12 mouse cellular contexts compared by ENCODE assay signal in genomic region chr2:168055910-168056665, GRCm38 (mm10). TPM values are rescaled to one million over a fixed set of nuclear protein-coding genes. Genes with fewer than 3 reads are reported as not detected.
DNase-seq lines count a peak whose midpoint lies in the region; ATAC-seq and TF ChIP-seq lines count a peak whose summit lies in the region.
"Had no signal": no experiment of that assay in that cellular context is flagged by ENCODE, and none has a peak within 500 bp of the region (broad histone marks: within the 10 kb centered on the region; RNA-seq: fewer than 3 reads in every experiment).

No protein-coding gene starts in this region.

- DNase-seq in hindbrain, embryonic 10.5 days (ENCODE audit: low spot score), result no peak
- DNase-seq in hindbrain, postnatal 0 days (ENCODE audit: low spot score), result no peak
- no peak for DNase-seq in midbrain, embryonic 10.5 days (ENCODE audit: low spot score)
- no peak for DNase-seq in midbrain, embryonic 11.5 days (ENCODE audit: low spot score, missing footprints)
- no peak for DNase-seq in layer of hippocampus, adult 11-12 months (ENCODE audit: low spot score)
- no peak for DNase-seq in thymus, postnatal 36 days
- DNase-seq: cerebellum, adult 2 months had no signal

- H3K4me1 ChIP-seq in hindbrain, embryonic 10.5 days (replicated peaks), result peaks cover 20% of the 10 kb centered on the region
- no peaks in the 10 kb centered on the region for H3K4me1 ChIP-seq in hindbrain, postnatal 0 days (ENCODE audit: insufficient read depth, low read length)
- H3K4me1 ChIP-seq in midbrain, embryonic 10.5 days, result peaks cover 18% of the 10 kb centered on the region
- H3K4me1 ChIP-seq in midbrain, embryonic 11.5 days (ENCODE audit: control insufficient read depth, insufficient read depth, low read length), result no peaks in the 10 kb centered on the region
- peaks cover 30% of the 10 kb centered on the region for H3K4me1 ChIP-seq in embryonic facial prominence, embryonic 13.5 days
- H3K4me1 ChIP-seq in stomach, embryonic 16.5 days (ENCODE audit: control insufficient read depth, insufficient read depth, low read length), result peaks cover 8% of the 10 kb centered on the region; the same call in 1 of the 2 replicates

- WGBS in hindbrain, embryonic 10.5 days, result 39% methylated on average over 14 of the region's 14 CpGs
- WGBS in hindbrain, postnatal 0 days, result 47% methylated on average over 14 of the region's 14 CpGs
- WGBS in midbrain, embryonic 10.5 days, result 43% methylated on average over 14 of the region's 14 CpGs
- 43% methylated on average over 14 of the region's 14 CpGs for WGBS in midbrain, embryonic 11.5 days
- WGBS in embryonic facial prominence, embryonic 13.5 days, result 9% methylated on average over 14 of the region's 14 CpGs
- WGBS in stomach, embryonic 16.5 days, result 27% methylated on average over 14 of the region's 14 CpGs

- no peak overlapping the region for H3K4me3 ChIP-seq in hindbrain, embryonic 10.5 days
- H3K4me3 ChIP-seq in hindbrain, postnatal 0 days (ENCODE audit: low read length), result no peak overlapping the region
- H3K4me3 ChIP-seq in midbrain, embryonic 10.5 days, result no peak overlapping the region
- no peak overlapping the region for H3K4me3 ChIP-seq in midbrain, embryonic 11.5 days (ENCODE audit: low read depth, low read length)
- no peak overlapping the region for H3K4me3 ChIP-seq in embryonic facial prominence, embryonic 13.5 days
- H3K4me3 ChIP-seq in stomach, embryonic 16.5 days (replicated peaks; ENCODE audit: low read length), result no peak overlapping the region
- H3K4me3 ChIP-seq: erythroblast, embryonic 14.5 days had no signal

- H3K9ac ChIP-seq in hindbrain, postnatal 0 days (replicated peaks; ENCODE audit: low read length), result no peak overlapping the region
- H3K9ac ChIP-seq in midbrain, embryonic 11.5 days (ENCODE audit: low read length), result no peak overlapping the region
- H3K9ac ChIP-seq in embryonic facial prominence, embryonic 13.5 days, result 0 out of 2 replicates have a peak overlapping the region, but pooled peaks have one; percentile 11
- H3K9ac ChIP-seq in stomach, embryonic 16.5 days (ENCODE audit: low read length), result no peak overlapping the region

- peak overlapping the region; percentile 23; the same call in 1 of the 2 replicates for H3K27ac ChIP-seq in hindbrain, embryonic 10.5 days
- H3K27ac ChIP-seq in hindbrain, postnatal 0 days, result no peak overlapping the region
- peak overlapping the region; percentile 43; the same call in 1 of the 2 replicates for H3K27ac ChIP-seq in midbrain, embryonic 10.5 days (replicated peaks)
- H3K27ac ChIP-seq in midbrain, embryonic 11.5 days (ENCODE audit: low read depth, low read length), result no peak overlapping the region
- peak overlapping the region; percentile 90 for H3K27ac ChIP-seq in embryonic facial prominence, embryonic 13.5 days
- no peak overlapping the region for H3K27ac ChIP-seq in stomach, embryonic 16.5 days (ENCODE audit: low read length)

- TF ChIP-seq CTCF in hindbrain, postnatal 0 days (IDR thresholded peaks at IDR 0.05; ENCODE audit: low read depth), result no peak

- H3K36me3 ChIP-seq in hindbrain, embryonic 10.5 days, result no peaks in the 10 kb centered on the region
- H3K36me3 ChIP-seq in hindbrain, postnatal 0 days (ENCODE audit: insufficient read depth, low read length), result no peaks in the 10 kb centered on the region
- H3K36me3 ChIP-seq in midbrain, embryonic 10.5 days, result no peaks in the 10 kb centered on the region
- H3K36me3 ChIP-seq in midbrain, embryonic 11.5 days (ENCODE audit: control insufficient read depth, insufficient read depth, low read length), result no peaks in the 10 kb centered on the region
- H3K36me3 ChIP-seq in embryonic facial prominence, embryonic 13.5 days, result no peaks in the 10 kb centered on the region
- no peaks in the 10 kb centered on the region for H3K36me3 ChIP-seq in stomach, embryonic 16.5 days (ENCODE audit: control insufficient read depth, insufficient read depth, low read length)

- no peak for ATAC-seq in hindbrain, postnatal 0 days
- ATAC-seq in midbrain, embryonic 11.5 days (ENCODE audit: low FRiP score), result no peak
- 0 out of 2 replicates have a peak, but pooled peaks have one; percentile 4 for ATAC-seq in embryonic facial prominence, embryonic 13.5 days (ENCODE audit: insufficient number of reproducible peaks, insufficient read depth, low FRiP score, low TSS enrichment, low read depth)
- 0 out of 2 replicates have a peak, but pooled peaks have one; percentile 22 for ATAC-seq in stomach, embryonic 16.5 days (ENCODE audit: insufficient read depth, low FRiP score)

- H3K27me3 ChIP-seq in hindbrain, embryonic 10.5 days (ENCODE audit: insufficient read depth, poor library complexity, severe bottlenecking), result peaks cover 20% of the 10 kb centered on the region
- peaks cover 9% of the 10 kb centered on the region for H3K27me3 ChIP-seq in hindbrain, postnatal 0 days (ENCODE audit: insufficient read depth, low read length)
- peaks cover 18% of the 10 kb centered on the region for H3K27me3 ChIP-seq in midbrain, embryonic 10.5 days (ENCODE audit: low read depth, poor library complexity, severe bottlenecking)
- peaks cover 4% of the 10 kb centered on the region for H3K27me3 ChIP-seq in midbrain, embryonic 11.5 days (ENCODE audit: control insufficient read depth, insufficient read depth, low read length)
- H3K27me3 ChIP-seq in embryonic facial prominence, embryonic 13.5 days, result peaks cover 11% of the 10 kb centered on the region
- H3K27me3 ChIP-seq in stomach, embryonic 16.5 days (ENCODE audit: control insufficient read depth, insufficient read depth, low read length), result no peaks in the 10 kb centered on the region

- no peaks in the 10 kb centered on the region for H3K9me3 ChIP-seq in hindbrain, embryonic 10.5 days
- no peaks in the 10 kb centered on the region for H3K9me3 ChIP-seq in hindbrain, postnatal 0 days (ENCODE audit: low read length)
- H3K9me3 ChIP-seq in midbrain, embryonic 10.5 days (replicated peaks), result no peaks in the 10 kb centered on the region
- H3K9me3 ChIP-seq in midbrain, embryonic 11.5 days (ENCODE audit: control insufficient read depth, low read length), result no peaks in the 10 kb centered on the region
- H3K9me3 ChIP-seq in embryonic facial prominence, embryonic 13.5 days, result no peaks in the 10 kb centered on the region
- H3K9me3 ChIP-seq in stomach, embryonic 16.5 days (replicated peaks; ENCODE audit: control insufficient read depth, low read length), result 0 out of 2 replicates have a peak, but pooled peaks cover 8% of the 10 kb centered on the region

- no peak overlapping the region for H3K4me2 ChIP-seq in hindbrain, postnatal 0 days (ENCODE audit: low read depth, low read length)
- no peak overlapping the region for H3K4me2 ChIP-seq in midbrain, embryonic 11.5 days
- peak overlapping the region; percentile 41 for H3K4me2 ChIP-seq in embryonic facial prominence, embryonic 13.5 days
- no peak overlapping the region for H3K4me2 ChIP-seq in stomach, embryonic 16.5 days (ENCODE audit: low read depth, low read length)

RNA-seq across cellular contexts. Expression of gene Pard6b, which starts 24.7 kb away (rescaled TPM):
- 6.2 and 8.1 TPM in 2 replicates for polyA plus RNA-seq in hindbrain, embryonic 10.5 days (2016; fragmentation: Nextera tagmentation; extraction: Ambion mirVana)
- total RNA-seq in hindbrain, postnatal 0 days (2014; rRNA removed), result 5.1 and 7.7 TPM in 2 replicates
- polyA plus RNA-seq in hindbrain, postnatal 0 days (2015; fragmentation: Nextera tagmentation; extraction: Ambion mirVana), result 3.7 and 4.5 TPM in 2 replicates
- polyA plus RNA-seq in midbrain, embryonic 10.5 days (2016; fragmentation: Nextera tagmentation; extraction: Ambion mirVana), result 6.9 and 7.5 TPM in 2 replicates
- polyA plus RNA-seq in midbrain, embryonic 11.5 days (2014; fragmentation: Nextera tagmentation; extraction: Ambion mirVana), result 6.5 and 8.0 TPM in 2 replicates
- 3.0 and 3.9 TPM in 2 replicates for polyA plus RNA-seq in embryonic facial prominence, embryonic 13.5 days (2015; fragmentation: Nextera tagmentation; extraction: Ambion mirVana)
- 8.3 TPM in 2 replicates for polyA plus RNA-seq in stomach, embryonic 16.5 days (2015; fragmentation: Nextera tagmentation; extraction: Ambion mirVana)

RNA-seq across cellular contexts. Expression of gene Ripor3, which starts 45.7 kb away (rescaled TPM):
- 0.57 and 0.71 TPM in 2 replicates for polyA plus RNA-seq in hindbrain, embryonic 10.5 days (2016; fragmentation: Nextera tagmentation; extraction: Ambion mirVana)
- 0.25 and 1.0 TPM in 2 replicates for total RNA-seq in hindbrain, postnatal 0 days (2014; rRNA removed)
- 0.45 TPM in 2 replicates for polyA plus RNA-seq in hindbrain, postnatal 0 days (2015; fragmentation: Nextera tagmentation; extraction: Ambion mirVana)
- 0.86 and 0.97 TPM in 2 replicates for polyA plus RNA-seq in midbrain, embryonic 10.5 days (2016; fragmentation: Nextera tagmentation; extraction: Ambion mirVana)
- polyA plus RNA-seq in midbrain, embryonic 11.5 days (2014; fragmentation: Nextera tagmentation; extraction: Ambion mirVana), result 0.57 and 0.75 TPM in 2 replicates
- polyA plus RNA-seq in embryonic facial prominence, embryonic 13.5 days (2015; fragmentation: Nextera tagmentation; extraction: Ambion mirVana), result 7.0 and 7.7 TPM in 2 replicates
- polyA plus RNA-seq in stomach, embryonic 16.5 days (2015; fragmentation: Nextera tagmentation; extraction: Ambion mirVana), result 3.5 and 3.6 TPM in 2 replicates
- total RNA-seq: hematopoietic stem cell, adult 5-6 weeks; megakaryocyte progenitor cell, adult 5-6 weeks had no signal

Comparison
In these comparisons a context has a peak if more than half of its experiments do, and no peak if none do; other contexts are left out.
1. H3K27ac ChIP-seq: peak in hindbrain, embryonic 10.5 days (single experiment), midbrain, embryonic 10.5 days (single experiment) and embryonic facial prominence, embryonic 13.5 days (single experiment); none in hindbrain, postnatal 0 days (single experiment), midbrain, embryonic 11.5 days (single experiment) and stomach, embryonic 16.5 days (single experiment).
2. ATAC-seq: peak in embryonic facial prominence, embryonic 13.5 days (single experiment) and stomach, embryonic 16.5 days (single experiment); none in hindbrain, postnatal 0 days (single experiment) and midbrain, embryonic 11.5 days (single experiment).